Mouse (Mus musculus): ENCODE data around the gene Nav2. TPM values are rescaled to one million over a fixed set of nuclear protein-coding genes. Genes with fewer than 3 reads are reported as not detected.

Gene Nav2
- polyA plus RNA-seq, 1 experiment from 2014 or later = 34.9 TPM

GRCm38 (mm10) chr7:48991911-48992552 is 83.5 kb downstream of the Nav2 start:
- 22% methylated on average over 8 of the region's 8 CpGs for WGBS
- no peak overlapping the region for H3K9ac ChIP-seq (ENCODE audit: low read length)
- peaks cover 12 to 16% of the 10 kb centered on the region in 2 experiments for H3K4me1 ChIP-seq (ENCODE audit: control insufficient read depth in 2 of 2, insufficient read depth in 2 of 2, low read length in 2 of 2)
- peaks cover 4% of the 10 kb centered on the region; the same call in 1 of the 2 replicates for H3K27me3 ChIP-seq (ENCODE audit: control insufficient read depth, insufficient read depth, low read length)
- H3K4me3 ChIP-seq (ENCODE audit: control insufficient read depth in 1 of 2, insufficient read depth in 1 of 2, low read depth in 1 of 2, low read length in 2 of 2) = no peak overlapping the region
- H3K27ac ChIP-seq (replicated peaks in 1 of 2; ENCODE audit: control insufficient read depth in 1 of 2, insufficient read depth in 1 of 2, low read depth in 2 of 2, low read length in 2 of 2) = no peak overlapping the region
- H3K9me3 ChIP-seq (ENCODE audit: control insufficient read depth, low read length) = no peaks in the 10 kb centered on the region
- 0 out of 2 replicates have a peak overlapping the region, but pooled peaks have one; percentile 8 for H3K4me2 ChIP-seq (ENCODE audit: low read length)
- no peak for ATAC-seq (ENCODE audit: insufficient number of reproducible peaks, insufficient read depth, low FRiP score, low read depth)
- H3K36me3 ChIP-seq (ENCODE audit: control insufficient read depth, insufficient read depth, low read length) = no peaks in the 10 kb centered on the region

GRCm38 (mm10) chr7:48995171-48995570 is 86.7 kb downstream of the Nav2 start:
- Histone ChIP-seq H3K36me3 (ENCODE audit: control insufficient read depth, insufficient read depth, low read length) (no peaks in the 10 kb centered on the region), H3K4me1 (ENCODE audit: control insufficient read depth in 2 of 2, insufficient read depth in 2 of 2, low read length in 2 of 2) (peaks cover 12 to 16% of the 10 kb centered on the region in 2 experiments), H3K27me3 (ENCODE audit: control insufficient read depth, insufficient read depth, low read length) (peaks cover 4% of the 10 kb centered on the region; the same call in 1 of the 2 replicates), H3K9me3 (ENCODE audit: control insufficient read depth, low read length) (no peaks in the 10 kb centered on the region), H3K4me3 (ENCODE audit: control insufficient read depth in 1 of 2, insufficient read depth in 1 of 2, low read depth in 1 of 2, low read length in 2 of 2) (no peak overlapping the region), H3K27ac (replicated peaks in 1 of 2; ENCODE audit: control insufficient read depth in 1 of 2, insufficient read depth in 1 of 2, low read depth in 2 of 2, low read length in 2 of 2) (no peak overlapping the region), H3K4me2 (ENCODE audit: low read length) (no peak overlapping the region), H3K9ac (ENCODE audit: low read length) (no peak overlapping the region)
- ATAC-seq (ENCODE audit: insufficient number of reproducible peaks, insufficient read depth, low FRiP score, low read depth) = no peak
- 28% methylated on average over 13 of the region's 13 CpGs for WGBS

- Histone ChIP-seq H3K9me3 (ENCODE audit: control insufficient read depth, low read length) (no peaks in the 10 kb centered on the region), H3K4me3 (ENCODE audit: control insufficient read depth in 1 of 2, insufficient read depth in 1 of 2, low read depth in 1 of 2, low read length in 2 of 2) (no peak overlapping the region), H3K27ac (replicated peaks in 1 of 2; ENCODE audit: control insufficient read depth in 1 of 2, insufficient read depth in 1 of 2, low read depth in 2 of 2, low read length in 2 of 2) (no peak overlapping the region), H3K4me1 (ENCODE audit: control insufficient read depth in 2 of 2, insufficient read depth in 2 of 2, low read length in 2 of 2) (peaks cover 12 to 16% of the 10 kb centered on the region in 2 experiments), H3K36me3 (ENCODE audit: control insufficient read depth, insufficient read depth, low read length) (no peaks in the 10 kb centered on the region), H3K4me2 (ENCODE audit: low read length) (no peak overlapping the region), H3K27me3 (ENCODE audit: control insufficient read depth, insufficient read depth, low read length) (peaks cover 4% of the 10 kb centered on the region; the same call in 1 of the 2 replicates), H3K9ac (ENCODE audit: low read length) (no peak overlapping the region)
- WGBS = 79% methylated on average over 8 of the region's 8 CpGs
- ATAC-seq (ENCODE audit: insufficient number of reproducible peaks, insufficient read depth, low FRiP score, low read depth) = no peak
These were observed 87.2 kb downstream of the Nav2 start for GRCm38 (mm10) chr7:48995701-48996100.

- no peak overlapping the region for H3K27ac ChIP-seq (replicated peaks in 1 of 2; ENCODE audit: control insufficient read depth in 1 of 2, insufficient read depth in 1 of 2, low read depth in 2 of 2, low read length in 2 of 2)
- H3K36me3 ChIP-seq (ENCODE audit: control insufficient read depth, insufficient read depth, low read length) = no peaks in the 10 kb centered on the region
- ATAC-seq (ENCODE audit: insufficient number of reproducible peaks, insufficient read depth, low FRiP score, low read depth) = no peak
- no peaks in the 10 kb centered on the region for H3K9me3 ChIP-seq (ENCODE audit: control insufficient read depth, low read length)
- H3K9ac ChIP-seq (ENCODE audit: low read length) = no peak overlapping the region
- no peak overlapping the region for H3K4me3 ChIP-seq (ENCODE audit: control insufficient read depth in 1 of 2, insufficient read depth in 1 of 2, low read depth in 1 of 2, low read length in 2 of 2)
- peaks cover 18% of the 10 kb centered on the region in 2 experiments for H3K4me1 ChIP-seq (ENCODE audit: control insufficient read depth in 2 of 2, insufficient read depth in 2 of 2, low read length in 2 of 2)
- 76% methylated on average over 5 of the region's 5 CpGs for WGBS
- peaks cover 4% of the 10 kb centered on the region; the same call in 1 of the 2 replicates for H3K27me3 ChIP-seq (ENCODE audit: control insufficient read depth, insufficient read depth, low read length)
- no peak overlapping the region for H3K4me2 ChIP-seq (ENCODE audit: low read length)
These were observed 88.3 kb downstream of the Nav2 start for GRCm38 (mm10) chr7:48996829-48997228.

GRCm38 (mm10) chr7:48998097-48998496 is 89.6 kb downstream of the Nav2 start:
- Histone ChIP-seq H3K4me1 (ENCODE audit: control insufficient read depth in 2 of 2, insufficient read depth in 2 of 2, low read length in 2 of 2) (peaks cover 13 to 17% of the 10 kb centered on the region in 2 experiments), H3K4me3 (ENCODE audit: control insufficient read depth in 1 of 2, insufficient read depth in 1 of 2, low read depth in 1 of 2, low read length in 2 of 2) (no peak overlapping the region), H3K36me3 (ENCODE audit: control insufficient read depth, insufficient read depth, low read length) (no peaks in the 10 kb centered on the region), H3K27ac (replicated peaks in 1 of 2; ENCODE audit: control insufficient read depth in 1 of 2, insufficient read depth in 1 of 2, low read depth in 2 of 2, low read length in 2 of 2) (no peak overlapping the region), H3K4me2 (ENCODE audit: low read length) (no peak overlapping the region), H3K9ac (ENCODE audit: low read length) (no peak overlapping the region), H3K27me3 (ENCODE audit: control insufficient read depth, insufficient read depth, low read length) (peaks cover 4% of the 10 kb centered on the region; the same call in 1 of the 2 replicates), H3K9me3 (ENCODE audit: control insufficient read depth, low read length) (no peaks in the 10 kb centered on the region)
- 84% methylated on average over 8 of the region's 8 CpGs for WGBS
- no peak for ATAC-seq (ENCODE audit: insufficient number of reproducible peaks, insufficient read depth, low FRiP score, low read depth)

- Histone ChIP-seq H3K4me2 (ENCODE audit: low read length) (no peak overlapping the region), H3K36me3 (ENCODE audit: control insufficient read depth, insufficient read depth, low read length) (no peaks in the 10 kb centered on the region), H3K9ac (ENCODE audit: low read length) (no peak overlapping the region), H3K4me1 (ENCODE audit: control insufficient read depth in 2 of 2, insufficient read depth in 2 of 2, low read length in 2 of 2) (peaks cover 13 to 17% of the 10 kb centered on the region in 2 experiments), H3K4me3 (ENCODE audit: control insufficient read depth in 1 of 2, insufficient read depth in 1 of 2, low read depth in 1 of 2, low read length in 2 of 2) (no peak overlapping the region), H3K27me3 (ENCODE audit: control insufficient read depth, insufficient read depth, low read length) (peaks cover 4% of the 10 kb centered on the region; the same call in 1 of the 2 replicates), H3K27ac (replicated peaks in 1 of 2; ENCODE audit: control insufficient read depth in 1 of 2, insufficient read depth in 1 of 2, low read depth in 2 of 2, low read length in 2 of 2) (no peak overlapping the region), H3K9me3 (ENCODE audit: control insufficient read depth, low read length) (no peaks in the 10 kb centered on the region)
- no peak for ATAC-seq (ENCODE audit: insufficient number of reproducible peaks, insufficient read depth, low FRiP score, low read depth)
- WGBS = 60% methylated on average over 10 of the region's 10 CpGs
These were observed 90.1 kb downstream of the Nav2 start for GRCm38 (mm10) chr7:48998595-48998994.

- no peaks in the 10 kb centered on the region for H3K9me3 ChIP-seq (ENCODE audit: control insufficient read depth, low read length)
- H3K36me3 ChIP-seq (ENCODE audit: control insufficient read depth, insufficient read depth, low read length) = no peaks in the 10 kb centered on the region
- peaks cover 1% of the 10 kb centered on the region; the same call in 1 of the 2 replicates for H3K27me3 ChIP-seq (ENCODE audit: control insufficient read depth, insufficient read depth, low read length)
- H3K4me1 ChIP-seq (ENCODE audit: control insufficient read depth in 2 of 2, insufficient read depth in 2 of 2, low read length in 2 of 2) = peaks cover 9 to 11% of the 10 kb centered on the region in 2 experiments; a peak in 3 of 4 replicates
- 60% methylated on average over 3 of the region's 3 CpGs for WGBS
- no peak overlapping the region for H3K4me3 ChIP-seq (ENCODE audit: control insufficient read depth in 1 of 2, insufficient read depth in 1 of 2, low read depth in 1 of 2, low read length in 2 of 2)
- no peak overlapping the region for H3K27ac ChIP-seq (replicated peaks in 1 of 2; ENCODE audit: control insufficient read depth in 1 of 2, insufficient read depth in 1 of 2, low read depth in 2 of 2, low read length in 2 of 2)
- H3K9ac ChIP-seq (ENCODE audit: low read length) = no peak overlapping the region
- no peak for ATAC-seq (ENCODE audit: insufficient number of reproducible peaks, insufficient read depth, low FRiP score, low read depth)
- H3K4me2 ChIP-seq (ENCODE audit: low read length) = no peak overlapping the region
These were observed 92.3 kb downstream of the Nav2 start for GRCm38 (mm10) chr7:49000816-49001215.
